Comparison of ENCODE assay signal across 8 mouse cellular contexts in genomic region chr2:125505006-125505745, GRCm38 (mm10). TPM values are rescaled to one million over a fixed set of nuclear protein-coding genes. Genes with fewer than 3 reads are reported as not detected.
DNase-seq lines count a peak whose midpoint lies in the region; ATAC-seq and TF ChIP-seq lines count a peak whose summit lies in the region.

TSS of gene Gm9913 (plus strand) at chr2:125505089.

- peak within 1 kb of the TSS; percentile 66 for H3K27ac ChIP-seq in embryonic fibroblast, embryonic 13.5 days (ENCODE audit: insufficient read depth, low read length)
- peak within 1 kb of the TSS; percentile 91 for H3K27ac ChIP-seq in heart, embryonic 13.5 days (replicated peaks)

- DNase-seq in urinary bladder, adult 2 months (ENCODE audit: low spot score) = peak; percentile 26
- no peak for DNase-seq in urinary bladder, postnatal 10 days (ENCODE audit: low spot score)
- DNase-seq in kidney, postnatal 4 days = peak; percentile 72 to 80
- peak; percentile 51 to 78 for DNase-seq in lung, postnatal 4 days
- peak; percentile 35 for DNase-seq in right cerebral cortex, postnatal 25 days
- no peak for DNase-seq in layer of hippocampus, postnatal 25 days (ENCODE audit: extremely low spot score in 1 of 2, low spot score in 1 of 2)

- peak; percentile 25; the same call in 1 of the 2 replicates for ATAC-seq in heart, embryonic 13.5 days (ENCODE audit: extremely low read depth, insufficient number of reproducible peaks, low FRiP score, low TSS enrichment)

- H3K4me2 ChIP-seq in heart, embryonic 13.5 days = peak within 1 kb of the TSS; percentile 90

- WGBS in heart, embryonic 13.5 days = 1% methylated on average over 45 of the region's 45 CpGs

- TF ChIP-seq CTCF in embryonic fibroblast, embryonic 13.5 days (IDR thresholded peaks at IDR 0.05; ENCODE audit: borderline replicate concordance, insufficient read depth, low read length) = no peak

- H3K4me1 ChIP-seq in embryonic fibroblast, embryonic 13.5 days (ENCODE audit: control insufficient read depth, insufficient read depth, low read length) = peaks cover 4% of the 10 kb centered on the region
- peaks cover 23% of the 10 kb centered on the region for H3K4me1 ChIP-seq in heart, embryonic 13.5 days

- peak within 1 kb of the TSS; percentile 88 for H3K9ac ChIP-seq in heart, embryonic 13.5 days

- peaks cover 13% of the 10 kb centered on the region for H3K36me3 ChIP-seq in heart, embryonic 13.5 days

- no peaks in the 10 kb centered on the region for H3K9me3 ChIP-seq in heart, embryonic 13.5 days

- TF ChIP-seq POLR2A in embryonic fibroblast, embryonic 13.5 days (IDR thresholded peaks at IDR 0.05; ENCODE audit: low read depth, low read length) = 0 out of 2 replicates have a peak, but pooled peaks have one; percentile 17

- peak within 1 kb of the TSS; percentile 87 for H3K4me3 ChIP-seq in embryonic fibroblast, embryonic 13.5 days (ENCODE audit: insufficient read depth, low read length)
- H3K4me3 ChIP-seq in heart, embryonic 13.5 days = peak within 1 kb of the TSS; percentile 81

- H3K27me3 ChIP-seq in heart, embryonic 13.5 days (replicated peaks) = 0 out of 2 replicates have a peak, but pooled peaks cover 9% of the 10 kb centered on the region

RNA-seq across cellular contexts. Expression of gene Gm9913, which starts in this region (rescaled TPM):
- polyA plus RNA-seq in urinary bladder, adult 2 months (2012; rRNA removed) = 0.06 and 0.09 TPM in 2 replicates
- 1.3 and 1.4 TPM in 2 replicates for polyA plus RNA-seq in embryonic fibroblast, embryonic 13.5 days (2011; ENCODE audit: insufficient read length, low read depth, missing spikeins)
- polyA plus RNA-seq in heart, embryonic 13.5 days (2015; fragmentation: Nextera tagmentation; extraction: Ambion mirVana) = 0.17 and 0.32 TPM in 2 replicates
- total RNA-seq in layer of hippocampus, postnatal 25 days (2021) = under 1 TPM; 0.21 to 0.37 TPM

Comparison
In these comparisons a context has a peak if more than half of its experiments do, and no peak if none do; other contexts are left out.
1. Peak in DNase-seq in urinary bladder, adult 2 months; RNA of the gene not detected or under 1 TPM.
2. Peak in ATAC-seq, H3K4me3 ChIP-seq, H3K27ac ChIP-seq, H3K9ac ChIP-seq and H3K4me2 ChIP-seq in heart, embryonic 13.5 days; RNA of the gene not detected or under 1 TPM.
3. DNase-seq: peak in kidney, postnatal 4 days (2 of 2), lung, postnatal 4 days (2 of 2) and right cerebral cortex, postnatal 25 days (single experiment); none in urinary bladder, postnatal 10 days (single experiment) and layer of hippocampus, postnatal 25 days (0 of 2).